Mouse (Mus musculus): ENCODE results near the gene Bloc1s5.

DNA sequence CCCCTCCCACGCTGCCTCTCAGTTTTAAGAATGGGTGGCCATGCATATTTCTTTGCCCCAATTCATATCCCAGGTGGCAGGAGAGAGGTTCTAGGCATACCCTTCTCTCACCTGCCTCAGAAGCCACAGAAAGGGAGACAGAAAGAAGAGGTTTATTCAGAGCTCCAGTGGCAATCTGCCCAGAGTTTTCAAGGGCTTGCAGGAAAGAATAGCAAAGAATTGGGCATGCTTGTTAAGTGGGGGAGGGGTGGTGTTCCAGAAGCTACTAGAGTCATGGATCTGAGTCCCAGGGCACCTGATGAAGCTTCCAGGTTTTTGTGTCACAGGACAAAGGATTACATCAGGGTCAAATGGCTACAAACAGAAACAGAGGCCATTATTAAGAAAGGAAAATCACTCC lies 61.6 kb downstream of the Bloc1s5 start:
- TF ChIP-seq CTCF (IDR thresholded peaks at IDR 0.05; ENCODE audit: borderline replicate concordance, control insufficient read depth, extremely low read depth, insufficient read depth, low read length, poor library complexity) (no peak), POLR2A (IDR thresholded peaks at IDR 0.05; ENCODE audit: control insufficient read depth, extremely low read depth, insufficient read depth, low read length, poor library complexity) (no peak)

All from thymus, adult 2 months (tissue).